8 mouse cellular contexts compared by ENCODE assay signal in the genomic region with DNA sequence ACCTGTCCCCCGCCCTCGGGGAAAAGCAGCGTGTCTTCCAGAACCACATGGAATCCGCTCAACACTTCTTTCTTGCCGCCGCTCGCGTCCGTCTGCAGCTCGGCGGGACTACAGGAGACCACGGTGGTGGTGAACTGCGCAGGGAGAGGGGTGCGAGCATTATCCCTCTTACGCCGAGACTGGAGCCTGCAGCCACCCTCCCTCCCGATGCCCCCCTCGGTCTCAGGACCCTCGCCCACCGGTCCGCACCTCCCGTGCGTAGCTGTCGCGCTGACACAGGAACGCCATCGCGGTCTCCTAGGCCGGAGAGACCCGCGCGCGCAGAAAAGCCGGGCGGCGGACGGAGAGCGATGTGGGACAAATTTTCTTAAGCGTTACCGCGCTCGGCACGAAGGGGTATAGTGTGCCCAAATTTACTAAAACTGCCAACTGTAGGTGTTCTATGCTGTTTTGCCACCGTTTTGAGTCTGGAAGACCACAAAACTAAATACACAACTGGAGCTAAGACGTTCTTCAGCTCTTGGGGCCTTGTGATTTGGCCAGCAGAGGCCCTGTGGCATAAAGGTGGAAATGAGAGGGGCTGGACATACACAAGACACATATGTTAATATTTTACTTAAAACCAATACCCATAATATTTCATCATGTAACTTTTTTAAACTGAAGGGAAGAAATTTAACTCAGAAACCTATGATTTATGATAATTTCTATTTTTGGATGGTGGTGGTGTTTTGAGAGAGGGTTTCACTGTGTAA. TPM values are rescaled to one million over a fixed set of nuclear protein-coding genes. Genes with fewer than 3 reads are reported as not detected.
DNase-seq lines count a peak whose midpoint lies in the region; ATAC-seq and TF ChIP-seq lines count a peak whose summit lies in the region.

A gene (minus strand): TSS at position 515 of the 755 bp plus-strand sequence.

- WGBS in heart, embryonic 13.5 days: under 1% methylated on average over 45 of the region's 45 CpGs
- WGBS in kidney, postnatal 0 days: under 1% methylated on average over 45 of the region's 45 CpGs
- WGBS in liver, adult 2 months: under 1% methylated on average over 45 of the region's 45 CpGs

- H3K4me2 ChIP-seq in heart, embryonic 13.5 days: peak within 1 kb of the TSS; percentile 93
- H3K4me2 ChIP-seq in kidney, postnatal 0 days (ENCODE audit: low read length): peak within 1 kb of the TSS; percentile 83
- peak within 1 kb of the TSS; percentile 90 for H3K4me2 ChIP-seq in myocyte (ENCODE audit: low read depth)

- peak; percentile 83 for ATAC-seq in erythroid progenitor cell, adult 5-6 weeks (replicated peaks; ENCODE audit: low FRiP score, poor library complexity, severe bottlenecking)
- peak; percentile 44; the same call in 1 of the 2 replicates for ATAC-seq in heart, embryonic 13.5 days (ENCODE audit: extremely low read depth, insufficient number of reproducible peaks, low FRiP score, low TSS enrichment)
- peak; percentile 56 for ATAC-seq in kidney, postnatal 0 days (replicated peaks; ENCODE audit: low FRiP score, low read depth)

- H3K27me3 ChIP-seq in heart, embryonic 13.5 days (replicated peaks): no peaks in the 10 kb centered on the region
- H3K27me3 ChIP-seq in kidney, postnatal 0 days (ENCODE audit: insufficient read depth, low read length): no peaks in the 10 kb centered on the region
- H3K27me3 ChIP-seq in liver, adult 2 months (ENCODE audit: control insufficient read depth, insufficient read depth, low read length): no peaks in the 10 kb centered on the region
- no peaks in the 10 kb centered on the region for H3K27me3 ChIP-seq in myocyte (ENCODE audit: control insufficient read depth, insufficient read depth, insufficient read length)

- no peaks in the 10 kb centered on the region for H3K9me3 ChIP-seq in heart, embryonic 13.5 days
- no peaks in the 10 kb centered on the region for H3K9me3 ChIP-seq in kidney, postnatal 0 days (replicated peaks; ENCODE audit: low read length)

- no peak for TF ChIP-seq POLR2A in liver, adult 2 months (IDR thresholded peaks at IDR 0.05; ENCODE audit: extremely low read depth, insufficient read depth, low read length)
- peak; percentile 88 for TF ChIP-seq POLR2A in myocyte (IDR thresholded peaks at IDR 0.05; ENCODE audit: insufficient read length, low read depth)

- peak within 1 kb of the TSS; percentile 24 for H3ac ChIP-seq in myocyte (ENCODE audit: control insufficient read depth, insufficient read length)

- no peak for TF ChIP-seq CTCF in kidney, postnatal 0 days (IDR thresholded peaks at IDR 0.05; ENCODE audit: low read depth)
- TF ChIP-seq CTCF in liver, adult 2 months (IDR thresholded peaks at IDR 0.05; ENCODE audit: low read depth, low read length): no peak

- peak within 1 kb of the TSS; percentile 91 for H3K9ac ChIP-seq in heart, embryonic 13.5 days
- H3K9ac ChIP-seq in kidney, postnatal 0 days (ENCODE audit: low read depth, low read length): peak within 1 kb of the TSS; percentile 88
- H3K9ac ChIP-seq in liver, adult 2 months (ENCODE audit: low read depth, low read length): peak within 1 kb of the TSS; percentile 82

- peak within 1 kb of the TSS; percentile 97 for H3K4me3 ChIP-seq in brown adipose tissue, adult 24 weeks (ENCODE audit: insufficient read depth, low read depth, low read length)
- H3K4me3 ChIP-seq in heart, embryonic 13.5 days: peak within 1 kb of the TSS; percentile 90
- peak within 1 kb of the TSS; percentile 87 for H3K4me3 ChIP-seq in kidney, postnatal 0 days (replicated peaks; ENCODE audit: low read depth, low read length)
- H3K4me3 ChIP-seq in liver, adult 2 months (ENCODE audit: insufficient read depth, low read depth, low read length): peak within 1 kb of the TSS; percentile 77
- peak within 1 kb of the TSS; percentile 57 for H3K4me3 ChIP-seq in myocyte

- no peaks in the 10 kb centered on the region for H3K79me2 ChIP-seq in liver, adult 2 months (ENCODE audit: control insufficient read depth, insufficient read depth, low read length)
- no peaks in the 10 kb centered on the region for H3K79me2 ChIP-seq in myocyte (ENCODE audit: control insufficient read depth, insufficient read depth)

- peaks cover 52% of the 10 kb centered on the region for H3K36me3 ChIP-seq in heart, embryonic 13.5 days
- H3K36me3 ChIP-seq in kidney, postnatal 0 days (ENCODE audit: insufficient read depth, low read length): peaks cover 10% of the 10 kb centered on the region; the same call in 1 of the 2 replicates
- H3K36me3 ChIP-seq in liver, adult 2 months (ENCODE audit: control insufficient read depth, insufficient read depth, low read length): peaks cover 3% of the 10 kb centered on the region; the same call in 1 of the 2 replicates
- H3K36me3 ChIP-seq in myocyte (ENCODE audit: control insufficient read depth, insufficient read depth): peaks cover 8% of the 10 kb centered on the region

- no peaks in the 10 kb centered on the region for H3K4me1 ChIP-seq in brown adipose tissue, adult 24 weeks (ENCODE audit: control insufficient read depth, insufficient read depth, insufficient read length, low read length)
- H3K4me1 ChIP-seq in heart, embryonic 13.5 days: peaks cover 18% of the 10 kb centered on the region
- H3K4me1 ChIP-seq in kidney, postnatal 0 days (replicated peaks; ENCODE audit: insufficient read depth, low read length): no peaks in the 10 kb centered on the region
- no peaks in the 10 kb centered on the region for H3K4me1 ChIP-seq in liver, adult 2 months (ENCODE audit: control insufficient read depth, insufficient read depth, low read length)

- peak within 1 kb of the TSS; percentile 94 for H3K27ac ChIP-seq in brown adipose tissue, adult 24 weeks (replicated peaks; ENCODE audit: low read depth, low read length)
- H3K27ac ChIP-seq in heart, embryonic 13.5 days (replicated peaks): peak within 1 kb of the TSS; percentile 73
- H3K27ac ChIP-seq in kidney, postnatal 0 days: peak within 1 kb of the TSS; percentile 83
- H3K27ac ChIP-seq in liver, adult 2 months (replicated peaks; ENCODE audit: insufficient read depth, low read depth, low read length): 0 out of 2 replicates have a peak within 1 kb of the TSS, but pooled peaks have one; percentile 26

- peak; percentile 89 for DNase-seq in CD4-positive helper T cell, adult 2 months (ENCODE audit: low read depth, low spot score)
- peak; percentile 81 for DNase-seq in kidney, postnatal 0 days (ENCODE audit: low spot score)
- DNase-seq in liver, adult 2 months (ENCODE audit: extremely low read depth, low read depth, low spot score): peak; percentile 75
- peak; percentile 89 to 97 for DNase-seq in spleen, postnatal 4 days (ENCODE audit: low spot score in 2 of 2)

TF ChIP-seq in myocyte, 11 proteins besides CTCF, POLR2A, EP300 and RAD21:
- TF ChIP-seq REST (IDR thresholded peaks at IDR 0.05; ENCODE audit: insufficient read depth, insufficient read length) (no peak), MAX (IDR thresholded peaks at IDR 0.05; ENCODE audit: low read depth) (no peak), MYOD1 (IDR thresholded peaks at IDR 0.05; ENCODE audit: control insufficient read depth in 1 of 3, insufficient read length in 2 of 3, low read depth in 2 of 3) (peak in 1 of 3 experiments; percentile 22), POLR2AphosphoS2 (IDR thresholded peaks at IDR 0.05; ENCODE audit: insufficient read length, low read depth) (peak; percentile 93), MYOG (IDR thresholded peaks at IDR 0.05; ENCODE audit: control insufficient read depth in 1 of 3, insufficient read depth in 1 of 3, insufficient read length in 2 of 3, low read depth in 2 of 3) (peak in 1 of 3 experiments; percentile 10), USF1 (IDR thresholded peaks at IDR 0.05; ENCODE audit: low read depth) (no peak), TCF12 (IDR thresholded peaks at IDR 0.05; ENCODE audit: insufficient read depth, poor library complexity, severe bottlenecking) (no peak), TCF3 (IDR thresholded peaks at IDR 0.05; ENCODE audit: insufficient read length, low read depth) (no peak), SRF (IDR thresholded peaks at IDR 0.05; ENCODE audit: control insufficient read depth, insufficient read length, low read depth) (no peak), E2F4 (IDR thresholded peaks at IDR 0.05; ENCODE audit: insufficient read depth) (peak; percentile 60)

RNA-seq across cellular contexts. Expression of the gene that starts here (rescaled TPM):
- 20.2 and 30.5 TPM in 2 replicates for polyA plus RNA-seq in brown adipose tissue, adult 24 weeks (2012; ENCODE audit: insufficient read depth, insufficient read length, missing spikeins)
- total RNA-seq in erythroid progenitor cell, adult 5-6 weeks (2015; ENCODE audit: low replicate concordance): 2.1 and 20.9 TPM in 2 replicates
- 13.1 and 27.7 TPM in 2 replicates for total RNA-seq in erythroid progenitor cell, adult 5-6 weeks (2017; ENCODE audit: low replicate concordance)
- 35.4 and 45.9 TPM in 2 replicates for polyA plus RNA-seq in heart, embryonic 13.5 days (2015; fragmentation: Nextera tagmentation; extraction: Ambion mirVana)
- 58.4 and 66.0 TPM in 2 replicates for polyA plus RNA-seq in kidney, postnatal 0 days (2015; fragmentation: Nextera tagmentation; extraction: Ambion mirVana)
- 21.3 and 22.2 TPM in 2 replicates for total RNA-seq in liver, adult 2 months (2014; rRNA removed)
- polyA plus RNA-seq in liver, adult 2 months (2012; rRNA removed): 18.6 and 19.8 TPM in 2 replicates
- polyA plus RNA-seq in myocyte (2012; fragmentation: generic; extraction: Trizol): 31.2 TPM

Comparison
In these comparisons a context has a peak if more than half of its experiments do, and no peak if none do; other contexts are left out.
1. Peak in every context shown above with its lines: DNase-seq, ATAC-seq, H3K4me3 ChIP-seq and H3K27ac ChIP-seq.
2. H3K27ac ChIP-seq: peak in every context shown above with its lines; median percentile 94 in brown adipose tissue, adult 24 weeks; 83 in kidney, postnatal 0 days; 73 in heart, embryonic 13.5 days; 26 in liver, adult 2 months.